Mouse (Mus musculus) myocyte (in vitro differentiated cells): ENCODE results near the gene Rpp40.

ENCODE experiments used
- E2F4 ChIP-seq: IDR thresholded peaks from one replicate; pipeline ENCODE4 v1.6.1; 2011; ENCODE audit warnings: mild to moderate bottlenecking, control low read depth, moderate library complexity; ENCODE audit not compliant: insufficient read depth
- POLR2A ChIP-seq: IDR thresholded peaks from one replicate; pipeline ENCODE4 v1.6.1; 2011; ENCODE audit warnings: low read depth, mild to moderate bottlenecking, control low read depth, moderate library complexity; ENCODE audit not compliant: insufficient read length
- POLR2AphosphoS2 ChIP-seq: IDR thresholded peaks from one replicate; pipeline ENCODE4 v1.6.1; 2011; ENCODE audit warnings: low read depth, control low read depth; ENCODE audit not compliant: insufficient read length

DNA sequence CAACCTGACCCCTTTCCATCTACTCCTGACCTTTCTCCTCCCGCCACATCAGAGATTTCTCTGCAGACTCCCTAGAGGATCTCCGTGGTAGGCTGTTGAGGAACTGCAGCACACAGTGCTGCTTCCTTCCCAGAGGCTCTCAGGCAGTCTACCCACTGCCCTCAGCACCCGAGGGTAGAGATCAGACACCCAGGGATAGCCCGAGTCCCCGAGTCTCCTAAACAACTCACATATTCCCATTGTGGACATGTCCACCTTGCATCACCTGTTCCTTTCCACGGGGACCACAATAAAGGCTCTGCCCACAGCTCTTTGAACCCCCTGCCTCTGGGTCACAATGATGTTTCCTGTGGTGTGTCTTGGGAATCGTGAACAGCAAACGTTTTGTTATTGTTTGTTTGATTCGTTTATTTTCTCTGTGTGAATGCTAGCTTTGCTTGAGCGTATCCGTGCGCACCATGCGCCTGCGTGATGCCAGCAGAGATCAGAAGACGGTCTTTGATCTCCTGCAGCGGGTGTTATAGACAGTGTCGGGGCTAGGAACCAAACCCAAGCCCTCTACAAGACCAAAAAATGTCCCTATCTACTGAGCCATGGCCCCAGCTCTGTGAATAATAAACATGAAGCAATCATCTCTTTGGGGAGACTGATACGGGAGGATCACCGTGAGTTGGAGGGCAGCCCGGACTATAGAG, 40.6 kb upstream of the Rpp40 start:
- TF ChIP-seq E2F4 (no peak), POLR2A (no peak), POLR2AphosphoS2 (no peak)
